Mouse (Mus musculus) limb, embryonic 14.5 days (tissue): ENCODE results near the gene Afdn. TPM values are rescaled to one million over a fixed set of nuclear protein-coding genes. Genes with fewer than 3 reads are reported as not detected.

Experiments used
- ATAC-seq: fragments of 200-750 bp; cut with Nextera tagmentation; 2 replicates; pipeline ENCODE4 v1.8.0; 2017; ENCODE audit warnings: low read depth, moderate number of reproducible peaks, moderate TSS enrichment; ENCODE audit not compliant: low FRiP score
- DNase-seq: peaks from one replicate; pipeline ENCODE4 v3.0.0-alpha.2; 2015; ENCODE audit warnings: low spot score
- H3K27ac ChIP-seq: fragments of 300-500 bp; sonication (generic); replicated peaks from 2 replicates; pipeline ENCODE4 v1.5.1; 2014; ENCODE audit warnings: low read depth, mild to moderate bottlenecking, low read length, moderate library complexity, mixed read lengths
- H3K27me3 ChIP-seq: fragments of 300-500 bp; sonication (generic); 2 replicates; pipeline ENCODE4 v1.6.1; 2014; ENCODE audit warnings: low read length, mixed read lengths; ENCODE audit not compliant: control insufficient read depth, insufficient read depth
- H3K36me3 ChIP-seq: fragments of 300-500 bp; sonication (generic); 2 replicates; pipeline ENCODE4 v1.6.1; 2014; ENCODE audit warnings: mild to moderate bottlenecking, low read length, moderate library complexity, mixed read lengths; ENCODE audit not compliant: control insufficient read depth, insufficient read depth
- H3K4me1 ChIP-seq: fragments of 300-500 bp; sonication (generic); 2 replicates; pipeline ENCODE4 v1.6.1; 2014; ENCODE audit warnings: antibody characterized with exemption, low read length, mixed read lengths; ENCODE audit not compliant: control insufficient read depth, insufficient read depth
- H3K4me2 ChIP-seq: fragments of 300-500 bp; sonication (generic); replicated peaks from 2 replicates; pipeline ENCODE4 v1.6.1; 2014; ENCODE audit warnings: low read depth, mild to moderate bottlenecking, low read length, moderate library complexity; ENCODE audit not compliant: severe bottlenecking
- H3K4me3 ChIP-seq: fragments of 300-500 bp; sonication (generic); replicated peaks from 2 replicates; pipeline ENCODE4 v1.5.1; 2014; ENCODE audit warnings: low read length
- H3K9ac ChIP-seq: fragments of 300-500 bp; sonication (generic); 2 replicates; pipeline ENCODE4 v1.6.1; 2014; ENCODE audit warnings: mild to moderate bottlenecking, low read depth, low read length, moderate library complexity; ENCODE audit not compliant: severe bottlenecking
- H3K9me3 ChIP-seq: fragments of 300-500 bp; sonication (generic); 2 replicates; pipeline ENCODE4 v1.6.1; 2016; ENCODE audit warnings: low read length; ENCODE audit not compliant: control insufficient read depth
- POLR2A ChIP-seq: fragments of 200-500 bp; IDR thresholded peaks from 2 replicates; pipeline ENCODE4 v1.8.0; 2012; ENCODE audit warnings: inconsistent platforms, mild to moderate bottlenecking, moderate library complexity, borderline replicate concordance; ENCODE audit not compliant: insufficient read depth, insufficient read length; ENCODE audit errors: extremely low read depth
- WGBS: fragments of 180-500 bp; shearing (Covaris S2); extraction: QIAGEN DNeasy Blood & Tissue Kit; methylation state at CpG from one replicate; pipeline ENCODE4 v1.1.7; 2014; 5-methylcytosine and 5-hydroxymethylcytosine counted together
- polyA plus RNA-seq, 2 experiments: library from polyadenylated mRNA; depleted of rRNA in 1 of 2; stranded (reverse) in 1 of 2; unstranded in 1 of 2; fragments of >200 nt; fragmentation: Nextera tagmentation in 1 of 2; extraction: Ambion mirVana in 1 of 2; gene quantifications; 2 replicates each; pipeline versions ENCODE4 v1.2.1 to v1.2.3; 2012 to 2014

Gene Afdn
- polyA plus RNA-seq, 2 experiments: 58.9 to 76.7 TPM

DNA sequence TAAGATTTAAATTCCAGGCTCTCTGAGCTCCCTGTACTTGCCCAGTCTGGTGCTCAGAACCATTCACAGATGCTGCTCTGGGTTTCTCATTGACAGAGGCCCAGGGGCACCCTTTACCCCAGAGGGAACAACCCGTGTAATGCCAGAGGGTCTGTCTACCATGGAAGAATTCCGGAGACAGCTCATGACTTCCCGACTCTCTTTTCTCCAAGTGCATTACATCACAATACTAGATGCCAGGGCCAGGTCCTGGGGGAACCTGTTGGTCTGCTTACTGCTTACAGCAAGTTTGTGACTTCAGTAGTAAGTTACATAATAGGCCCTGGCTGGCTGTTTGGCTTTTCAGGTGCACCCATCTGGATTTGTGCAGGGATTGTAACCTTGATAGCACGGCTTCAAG lies 45.7 kb upstream of the Afdn start:
- TF ChIP-seq POLR2A: no peak
- H3K36me3 ChIP-seq: no peaks in the 10 kb centered on the region
- no peaks in the 10 kb centered on the region for H3K27me3 ChIP-seq
- WGBS: 57% methylated on average over 4 of the region's 4 CpGs
- no peaks in the 10 kb centered on the region for H3K9me3 ChIP-seq
- ATAC-seq (no peak), DNase-seq (no peak)
- no peak overlapping the region for H3K4me2 ChIP-seq
- no peak overlapping the region for H3K9ac ChIP-seq
- H3K4me1 ChIP-seq: no peaks in the 10 kb centered on the region
- H3K27ac ChIP-seq: no peak overlapping the region
- H3K4me3 ChIP-seq: no peak overlapping the region

- Histone ChIP-seq H3K9ac (no peak overlapping the region), H3K9me3 (no peaks in the 10 kb centered on the region), H3K36me3 (no peaks in the 10 kb centered on the region), H3K4me3 (no peak overlapping the region), H3K4me1 (no peaks in the 10 kb centered on the region), H3K27ac (no peak overlapping the region), H3K4me2 (no peak overlapping the region), H3K27me3 (no peaks in the 10 kb centered on the region)
- DNase-seq (no peak), ATAC-seq (no peak)
- WGBS: 69% methylated on average over 9 of the region's 9 CpGs
- TF ChIP-seq POLR2A: no peak
Observed at GRCm38 (mm10) chr17:13715511-13715910, 44.8 kb upstream of the Afdn start.

DNA sequence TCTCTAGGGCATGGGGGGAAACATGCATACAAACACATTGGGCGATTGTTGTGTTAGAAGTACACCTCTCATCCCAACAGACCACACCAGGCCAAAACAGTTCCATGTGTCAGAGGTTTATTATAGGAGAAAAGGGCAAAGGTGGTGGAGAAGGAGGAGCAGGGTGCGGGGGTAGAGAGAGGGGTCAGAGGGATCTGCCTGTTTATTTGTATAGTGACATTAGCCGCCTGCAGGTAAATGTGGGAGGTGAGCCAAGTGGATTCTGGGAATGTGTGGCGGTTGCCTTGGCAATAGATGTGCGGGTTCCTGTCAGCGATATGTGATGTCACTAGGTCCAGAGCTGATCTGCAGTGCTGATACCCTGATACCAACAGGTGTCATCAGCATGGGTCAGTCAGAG lies 44.0 kb upstream of the Afdn start:
- H3K9ac ChIP-seq: no peak overlapping the region
- ATAC-seq (no peak), DNase-seq (no peak)
- H3K4me3 ChIP-seq: no peak overlapping the region
- no peak overlapping the region for H3K27ac ChIP-seq
- H3K27me3 ChIP-seq: no peaks in the 10 kb centered on the region
- H3K4me2 ChIP-seq: no peak overlapping the region
- TF ChIP-seq POLR2A: no peak
- no peaks in the 10 kb centered on the region for H3K36me3 ChIP-seq
- H3K9me3 ChIP-seq: no peaks in the 10 kb centered on the region
- 83% methylated on average over 6 of the region's 6 CpGs for WGBS
- H3K4me1 ChIP-seq: no peaks in the 10 kb centered on the region

- no peaks in the 10 kb centered on the region for H3K9me3 ChIP-seq
- no peak for ATAC-seq
Observed at GRCm38 (mm10) chr17:13717428-13717827, 42.9 kb upstream of the Afdn start.

GRCm38 (mm10) chr17:13720187-13720586 lies 40.2 kb upstream of the Afdn start:
- Histone ChIP-seq H3K36me3 (no peaks in the 10 kb centered on the region), H3K4me2 (no peak overlapping the region), H3K4me3 (no peak overlapping the region), H3K4me1 (no peaks in the 10 kb centered on the region), H3K27ac (no peak overlapping the region), H3K9me3 (no peaks in the 10 kb centered on the region), H3K27me3 (no peaks in the 10 kb centered on the region), H3K9ac (no peak overlapping the region)
- no peak for ATAC-seq
- no peak for DNase-seq
- TF ChIP-seq POLR2A: no peak
- 94% methylated on average over 5 of the region's 5 CpGs for WGBS

More at GRCm38 (mm10) chr17:13717428-13717827, 42.9 kb upstream of the Afdn start:
- Histone ChIP-seq H3K27me3 (no peaks in the 10 kb centered on the region), H3K4me1 (no peaks in the 10 kb centered on the region), H3K36me3 (no peaks in the 10 kb centered on the region), H3K27ac (no peak overlapping the region), H3K9ac (no peak overlapping the region), H3K4me2 (no peak overlapping the region), H3K4me3 (no peak overlapping the region)
- 82% methylated on average over 11 of the region's 11 CpGs for WGBS
- no peak for TF ChIP-seq POLR2A
- DNase-seq: no peak

DNA sequence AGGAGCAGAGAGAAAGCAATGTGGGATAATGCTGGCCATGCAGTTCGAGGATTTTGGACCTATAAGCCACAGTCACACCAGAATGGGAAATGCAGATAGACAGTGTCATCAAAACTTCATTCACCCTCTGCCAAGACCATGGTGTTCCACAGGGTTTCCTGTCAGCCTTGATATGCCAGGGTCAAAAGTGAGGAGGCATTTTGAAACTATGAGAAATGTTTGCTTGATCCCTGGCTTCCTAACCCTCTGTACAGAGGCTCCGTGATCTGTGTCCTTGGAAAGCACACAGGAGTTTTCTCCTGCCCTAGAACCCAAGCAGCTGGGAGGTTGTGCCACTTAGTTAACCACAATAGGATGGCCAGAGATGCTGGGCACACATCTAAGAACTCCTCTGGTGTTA lies 39.0 kb upstream of the Afdn start:
- Histone ChIP-seq H3K27me3 (no peaks in the 10 kb centered on the region), H3K36me3 (no peaks in the 10 kb centered on the region), H3K9ac (no peak overlapping the region), H3K4me2 (no peak overlapping the region), H3K9me3 (no peaks in the 10 kb centered on the region), H3K27ac (no peak overlapping the region), H3K4me1 (no peaks in the 10 kb centered on the region), H3K4me3 (no peak overlapping the region)
- DNase-seq: no peak
- TF ChIP-seq POLR2A: no peak
- no peak for ATAC-seq
- WGBS: 77% methylated on average over 2 of the region's 2 CpGs
